Mouse (Mus musculus) stomach, embryonic 16.5 days (tissue): ENCODE results near the gene Rtp4. TPM values are rescaled to one million over a fixed set of nuclear protein-coding genes. Genes with fewer than 3 reads are reported as not detected.

Experiments
- ATAC-seq: fragments of 200-750 bp; cut with Nextera tagmentation; 2 replicates; pipeline ENCODE4 v1.8.0; 2017; ENCODE audit warnings: moderate number of reproducible peaks, moderate TSS enrichment; ENCODE audit not compliant: insufficient read depth, low FRiP score
- H3K27ac ChIP-seq: fragments of 300-500 bp; sonication (generic); 2 replicates; pipeline ENCODE4 v1.5.1; 2014; ENCODE audit warnings: low read length
- H3K27me3 ChIP-seq: fragments of 300-500 bp; sonication (generic); 2 replicates; pipeline ENCODE4 v1.6.1; 2014; ENCODE audit warnings: low read length, control low read depth, mixed read lengths; ENCODE audit not compliant: control insufficient read depth, insufficient read depth
- H3K36me3 ChIP-seq: fragments of 300-500 bp; sonication (generic); 2 replicates; pipeline ENCODE4 v1.6.1; 2014; ENCODE audit warnings: low read length; ENCODE audit not compliant: control insufficient read depth, insufficient read depth
- H3K4me1 ChIP-seq: fragments of 300-500 bp; sonication (generic); 2 replicates; pipeline ENCODE4 v1.6.1; 2014; ENCODE audit warnings: low read length, control low read depth, mixed read lengths; ENCODE audit not compliant: control insufficient read depth, insufficient read depth
- H3K4me2 ChIP-seq: fragments of 300-500 bp; sonication (generic); 2 replicates; pipeline ENCODE4 v1.6.1; 2014; ENCODE audit warnings: low read depth, low read length, mixed read lengths
- H3K4me3 ChIP-seq: fragments of 300-500 bp; sonication (generic); replicated peaks from 2 replicates; pipeline ENCODE4 v1.5.1; 2014; ENCODE audit warnings: mild to moderate bottlenecking, low read length
- H3K9ac ChIP-seq: fragments of 300-500 bp; sonication (generic); 2 replicates; pipeline ENCODE4 v1.6.1; 2014; ENCODE audit warnings: low read length
- H3K9me3 ChIP-seq: fragments of 300-500 bp; sonication (generic); replicated peaks from 2 replicates; pipeline ENCODE4 v1.6.1; 2016; ENCODE audit warnings: low read length, control low read depth; ENCODE audit not compliant: control insufficient read depth
- WGBS: fragments of 180-500 bp; shearing (Covaris S2); extraction: QIAGEN DNeasy Blood & Tissue Kit; methylation state at CpG from one replicate; pipeline ENCODE4 v1.1.7; 2014; 5-methylcytosine and 5-hydroxymethylcytosine counted together
- polyA plus RNA-seq: library from polyadenylated mRNA; unstranded; fragments of >200 nt; fragmentation: Nextera tagmentation; extraction: Ambion mirVana; gene quantifications from 2 replicates; pipeline ENCODE4 v1.2.1, GENCODE M21; 2015

Rtp4 gene
- polyA plus RNA-seq, 1 experiment from 2014 or later: 5.6 TPM

DNA sequence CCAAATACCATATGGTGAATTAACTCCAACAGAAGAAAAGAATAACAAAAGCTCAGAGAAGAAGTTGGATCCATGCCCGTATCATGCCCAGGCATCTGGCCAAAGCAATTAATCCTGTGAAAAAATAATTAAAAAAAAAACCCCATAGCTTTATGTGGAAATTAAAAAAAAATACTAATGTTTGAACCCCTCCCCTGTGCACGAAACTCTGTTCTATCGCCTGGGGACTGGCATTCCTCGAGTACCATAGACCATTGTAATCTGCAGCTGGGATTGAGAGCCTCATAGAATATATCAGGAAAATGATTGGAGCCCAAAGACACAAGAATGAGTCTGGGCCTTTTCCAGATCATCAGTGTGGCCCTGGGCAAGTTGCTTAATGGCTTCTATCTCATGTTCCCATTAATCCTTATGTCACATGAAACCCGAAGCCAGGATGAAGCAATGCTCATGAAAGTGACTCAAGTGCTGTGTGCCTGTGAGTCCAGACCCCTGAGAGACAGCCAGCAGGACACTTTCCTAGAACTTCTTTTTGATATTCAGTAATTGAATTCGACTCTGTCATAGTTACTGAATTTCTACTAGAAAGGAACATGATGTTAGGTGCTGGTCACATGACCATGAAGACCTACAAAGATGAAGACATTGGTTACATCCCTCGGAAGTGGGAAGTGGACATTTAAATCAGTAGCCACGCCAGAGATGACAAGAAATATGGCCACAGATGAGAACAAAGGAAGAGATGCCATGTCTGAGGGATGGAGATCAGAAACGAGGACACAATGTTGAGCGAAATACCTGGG, 1.3 kb upstream of the Rtp4 start:
- Histone ChIP-seq H3K4me1 (peaks cover 13% of the 10 kb centered on the region; the same call in 1 of the 2 replicates), H3K36me3 (no peaks in the 10 kb centered on the region), H3K27me3 (no peaks in the 10 kb centered on the region), H3K9me3 (no peaks in the 10 kb centered on the region), H3K4me2 (no peak overlapping the region), H3K9ac (no peak overlapping the region), H3K27ac (no peak overlapping the region), H3K4me3 (no peak overlapping the region)
- no peak for ATAC-seq
- WGBS: 72% methylated on average over 10 of the region's 10 CpGs

DNA sequence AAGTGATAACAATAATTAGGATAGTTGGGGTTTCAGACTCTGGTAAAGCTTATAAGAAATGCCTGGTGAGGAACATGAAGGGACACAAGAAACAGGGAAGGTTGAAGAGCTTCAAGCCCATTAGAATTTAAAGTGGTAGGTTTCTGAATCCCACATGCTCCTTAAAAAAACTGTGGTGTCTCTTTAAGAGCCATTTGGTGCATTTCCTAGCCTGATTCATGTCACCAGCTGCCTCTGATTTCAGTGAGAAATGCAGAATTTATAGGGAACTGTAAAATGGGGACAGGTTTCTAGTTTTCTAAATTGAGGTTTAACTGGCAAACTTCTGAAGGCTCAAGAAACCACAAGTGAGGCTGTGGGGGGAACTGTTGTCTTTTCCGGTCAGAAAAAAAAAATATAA, 320 bp upstream of the Rtp4 start:
- no peaks in the 10 kb centered on the region for H3K36me3 ChIP-seq

DNA sequence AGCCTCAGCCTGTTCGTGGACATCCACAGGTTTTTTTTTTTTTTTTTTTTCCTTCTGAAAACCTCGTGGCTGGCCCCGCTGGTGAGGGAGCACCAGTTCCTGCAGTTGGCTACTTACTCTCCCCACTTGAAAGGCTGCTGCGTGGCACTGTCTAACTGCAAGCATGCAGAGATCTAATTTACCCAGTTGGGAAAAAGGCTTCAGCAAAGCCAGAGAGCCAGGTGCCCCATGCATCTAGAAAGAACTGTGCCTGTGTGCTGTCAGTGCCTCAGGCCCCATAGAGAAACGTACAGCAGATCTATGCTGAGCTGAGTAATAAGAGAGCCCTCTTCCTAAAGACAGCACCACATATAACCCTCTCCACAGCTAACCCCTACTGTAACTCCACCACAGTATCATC, 1.0 kb downstream of the Rtp4 start:
- no peak for ATAC-seq
- H3K9ac ChIP-seq: no peak overlapping the region
- WGBS: 27% methylated on average over 5 of the region's 5 CpGs
- peaks cover 13% of the 10 kb centered on the region; the same call in 1 of the 2 replicates for H3K4me1 ChIP-seq
- H3K36me3 ChIP-seq: no peaks in the 10 kb centered on the region
- H3K4me3 ChIP-seq: no peak overlapping the region
- no peaks in the 10 kb centered on the region for H3K9me3 ChIP-seq
- no peaks in the 10 kb centered on the region for H3K27me3 ChIP-seq
- no peak overlapping the region for H3K4me2 ChIP-seq
- H3K27ac ChIP-seq: no peak overlapping the region

More for the DNA sequence above, 320 bp upstream of the Rtp4 start:
- no peak overlapping the region for H3K27ac ChIP-seq
- H3K9ac ChIP-seq: no peak overlapping the region
- H3K4me2 ChIP-seq: peak overlapping the region; percentile 44
- peaks cover 13% of the 10 kb centered on the region; the same call in 1 of the 2 replicates for H3K4me1 ChIP-seq
- no peak for ATAC-seq
- H3K4me3 ChIP-seq: no peak overlapping the region
- 11% methylated on average over 1 of the region's 1 CpGs for WGBS
- no peaks in the 10 kb centered on the region for H3K9me3 ChIP-seq
- no peaks in the 10 kb centered on the region for H3K27me3 ChIP-seq

DNA sequence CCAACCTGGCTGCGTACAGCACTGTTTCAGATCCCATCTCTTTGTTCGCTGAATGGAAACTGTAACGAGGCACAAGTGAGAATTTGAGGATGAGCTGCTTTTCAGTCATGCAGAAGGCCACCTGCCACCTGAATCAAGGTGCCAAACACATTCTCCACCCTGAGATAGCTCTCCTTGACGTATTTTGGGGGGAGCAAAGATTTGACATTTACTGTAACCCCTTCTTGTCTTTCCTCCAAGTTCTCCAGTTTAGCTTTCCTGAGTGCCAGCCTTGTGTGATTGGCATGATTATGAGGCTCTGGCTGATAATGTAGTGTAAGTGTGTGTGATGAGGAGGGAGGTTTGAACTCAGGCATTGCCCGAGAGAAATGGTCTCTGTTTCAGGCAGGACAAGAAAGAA, 2.0 kb downstream of the Rtp4 start:
- H3K27me3 ChIP-seq: no peaks in the 10 kb centered on the region
- H3K4me1 ChIP-seq: peaks cover 13% of the 10 kb centered on the region; the same call in 1 of the 2 replicates
- H3K4me2 ChIP-seq: no peak overlapping the region
- H3K4me3 ChIP-seq: no peak overlapping the region
- WGBS: 81% methylated on average over 5 of the region's 5 CpGs
- no peak overlapping the region for H3K27ac ChIP-seq
- H3K36me3 ChIP-seq: no peaks in the 10 kb centered on the region
- H3K9ac ChIP-seq: no peak overlapping the region
- H3K9me3 ChIP-seq: no peaks in the 10 kb centered on the region
- ATAC-seq: no peak

DNA sequence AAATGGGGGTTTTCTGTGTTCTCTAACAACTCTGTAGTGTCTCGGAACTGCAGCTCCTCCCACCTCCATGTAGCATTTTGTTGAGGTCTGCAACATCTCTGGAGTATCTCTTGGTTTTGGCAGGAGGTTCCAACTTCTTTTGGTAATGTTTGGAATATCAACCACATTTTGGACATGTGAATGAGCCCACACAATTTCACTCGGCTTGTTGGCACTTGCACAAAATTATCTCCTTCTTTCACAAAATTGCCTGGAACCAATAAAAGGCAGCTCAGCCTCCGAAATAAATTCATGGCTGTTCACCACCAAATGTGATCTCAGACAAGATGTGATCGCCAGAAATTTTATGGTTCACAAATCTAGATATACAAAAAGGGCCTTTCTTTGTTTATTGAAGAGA, 9.1 kb downstream of the Rtp4 start:
- Histone ChIP-seq H3K27ac (no peak overlapping the region), H3K4me2 (no peak overlapping the region), H3K9me3 (no peaks in the 10 kb centered on the region), H3K9ac (no peak overlapping the region), H3K27me3 (no peaks in the 10 kb centered on the region), H3K36me3 (no peaks in the 10 kb centered on the region), H3K4me1 (no peaks in the 10 kb centered on the region), H3K4me3 (no peak overlapping the region)
- WGBS: 52% methylated on average over 4 of the region's 4 CpGs
- ATAC-seq: no peak

DNA sequence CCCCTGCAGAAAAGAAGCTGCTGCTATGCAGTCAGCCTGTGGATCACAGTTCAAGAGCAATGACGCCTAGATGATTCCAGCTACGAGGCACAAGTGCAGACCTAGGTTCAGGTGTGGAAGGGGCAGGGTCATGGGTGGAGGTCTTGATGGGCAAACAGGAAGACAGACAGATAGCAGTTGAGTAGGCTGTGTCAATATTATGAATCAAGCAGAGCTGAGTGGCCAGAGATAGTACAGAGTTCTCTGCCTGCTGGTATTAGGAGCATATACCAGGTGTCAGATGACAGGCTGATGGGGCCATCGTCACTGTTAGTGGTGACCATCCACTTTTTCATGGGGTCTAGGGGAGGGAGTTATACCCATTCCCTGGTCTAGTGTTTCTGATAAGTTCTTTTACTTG, 13.6 kb downstream of the Rtp4 start:
- H3K27ac ChIP-seq: no peak overlapping the region
- no peaks in the 10 kb centered on the region for H3K4me1 ChIP-seq
- ATAC-seq: no peak
- no peaks in the 10 kb centered on the region for H3K36me3 ChIP-seq
- H3K27me3 ChIP-seq: no peaks in the 10 kb centered on the region
- H3K9ac ChIP-seq: no peak overlapping the region
- H3K9me3 ChIP-seq: no peaks in the 10 kb centered on the region
- no peak overlapping the region for H3K4me2 ChIP-seq
- no peak overlapping the region for H3K4me3 ChIP-seq
- 59% methylated on average over 3 of the region's 3 CpGs for WGBS

DNA sequence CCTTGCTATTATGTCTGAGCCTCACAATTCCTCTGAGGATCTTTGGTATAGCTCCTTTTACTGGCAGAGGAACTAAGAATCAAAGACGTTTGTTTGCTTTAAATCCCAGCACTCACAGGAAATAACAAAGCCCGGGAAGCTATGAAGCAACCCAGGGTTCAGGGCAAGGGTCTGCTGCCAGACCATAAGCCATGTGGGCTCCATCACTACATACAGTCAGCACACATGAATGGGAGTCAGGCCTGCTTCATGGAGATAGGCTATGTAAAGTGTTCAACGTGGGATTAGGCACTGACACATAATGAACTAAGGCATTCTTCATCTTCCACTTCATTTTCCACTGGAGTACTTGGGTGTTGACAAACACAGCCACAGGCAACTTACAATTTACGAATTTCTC, 21.0 kb downstream of the Rtp4 start:
- Histone ChIP-seq H3K27me3 (no peaks in the 10 kb centered on the region), H3K36me3 (no peaks in the 10 kb centered on the region), H3K4me2 (no peak overlapping the region), H3K9ac (no peak overlapping the region), H3K9me3 (no peaks in the 10 kb centered on the region), H3K4me1 (no peaks in the 10 kb centered on the region), H3K27ac (no peak overlapping the region), H3K4me3 (no peak overlapping the region)
- no peak for ATAC-seq
- WGBS: 44% methylated on average over 4 of the region's 4 CpGs

DNA sequence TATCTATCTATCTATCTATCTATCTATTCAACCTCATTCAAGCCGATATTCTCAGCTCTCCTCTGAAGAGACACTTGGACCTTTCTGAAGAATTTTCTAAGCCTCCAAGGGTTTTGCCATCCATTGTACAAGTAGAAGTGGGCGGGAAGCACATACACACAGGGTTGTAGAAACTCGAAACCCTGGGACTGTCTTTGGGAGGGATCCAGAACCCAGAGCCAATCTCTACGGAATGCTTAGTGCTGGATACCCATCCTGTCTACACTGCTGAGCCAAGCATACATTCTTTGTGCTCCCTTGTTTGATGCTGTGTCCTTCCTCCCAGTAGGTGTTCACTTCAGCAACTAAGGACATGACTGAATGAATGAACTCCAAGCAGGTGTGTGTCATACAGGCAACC, 22.8 kb downstream of the Rtp4 start:
- no peak overlapping the region for H3K4me2 ChIP-seq
- no peak for ATAC-seq
- H3K27ac ChIP-seq: no peak overlapping the region
- H3K4me1 ChIP-seq: no peaks in the 10 kb centered on the region
- H3K36me3 ChIP-seq: no peaks in the 10 kb centered on the region
- H3K9me3 ChIP-seq: no peaks in the 10 kb centered on the region
- no peak overlapping the region for H3K4me3 ChIP-seq
- no peak overlapping the region for H3K9ac ChIP-seq
- 72% methylated on average over 4 of the region's 4 CpGs for WGBS
- H3K27me3 ChIP-seq: no peaks in the 10 kb centered on the region

DNA sequence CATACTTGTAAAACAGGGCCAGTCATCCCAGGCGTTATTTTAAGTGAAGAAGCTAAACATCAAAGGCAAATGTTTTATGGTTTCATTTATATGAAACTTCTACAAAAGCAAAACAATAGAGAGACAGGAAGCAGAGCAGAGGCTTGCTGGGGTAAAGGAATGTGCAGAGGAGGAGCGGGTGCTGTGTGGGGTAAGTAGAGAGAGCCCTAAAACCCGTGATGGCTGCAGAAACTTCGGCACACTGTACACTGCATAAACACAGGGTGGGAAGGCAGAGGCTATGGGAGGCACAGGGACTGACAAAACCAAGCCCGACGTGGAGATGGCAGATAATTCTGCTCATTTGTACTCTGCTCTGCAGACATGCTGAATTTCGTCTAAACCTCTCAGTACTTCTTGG, 24.3 kb downstream of the Rtp4 start:
- Histone ChIP-seq H3K9me3 (no peaks in the 10 kb centered on the region), H3K4me3 (no peak overlapping the region), H3K27ac (no peak overlapping the region), H3K4me1 (no peaks in the 10 kb centered on the region), H3K9ac (no peak overlapping the region), H3K27me3 (no peaks in the 10 kb centered on the region), H3K4me2 (no peak overlapping the region), H3K36me3 (no peaks in the 10 kb centered on the region)
- WGBS: 41% methylated on average over 7 of the region's 7 CpGs
- no peak for ATAC-seq
